ENCODE assay signal across 19 mouse cellular contexts in genomic region chr2:148537914-148538510, GRCm38 (mm10).
DNase-seq lines count a peak whose midpoint lies in the region; ATAC-seq and TF ChIP-seq lines count a peak whose summit lies in the region.
"Had no signal": no experiment of that assay in that cellular context is flagged by ENCODE, and none has a peak within 500 bp of the region (broad histone marks: within the 10 kb centered on the region; RNA-seq: fewer than 3 reads in every experiment).

No protein-coding gene starts in this region.

- no peak overlapping the region for H3K27ac ChIP-seq in embryonic facial prominence, embryonic 14.5 days (replicated peaks; ENCODE audit: low read depth, low read length)
- H3K27ac ChIP-seq in embryonic facial prominence, embryonic 10.5 days (replicated peaks) = no peak overlapping the region
- H3K27ac ChIP-seq in layer of hippocampus, adult 2 months = 0 out of 2 replicates have a peak overlapping the region, but pooled peaks have one; percentile 10
- peak overlapping the region; percentile 14; the same call in 1 of the 2 replicates for H3K27ac ChIP-seq in embryonic fibroblast, embryonic 13.5 days (ENCODE audit: insufficient read depth, low read length)
- H3K27ac ChIP-seq: forebrain, embryonic 12.5 days; heart, embryonic 13.5 days had no signal

- DNase-seq in embryonic facial prominence, embryonic 14.5 days (ENCODE audit: low spot score) = peak; percentile 3
- DNase-seq in embryonic facial prominence, embryonic 10.5 days (ENCODE audit: low spot score) = no peak
- DNase-seq in layer of hippocampus, adult 2 months (ENCODE audit: low spot score in 2 of 2) = no peak
- DNase-seq in layer of hippocampus, adult 9-11 months = no peak
- DNase-seq in Muller cell, postnatal 12 days (ENCODE audit: inconsistent ontology term) = peak; percentile 86
- no peak for DNase-seq in kidney, adult 8-10 months
- DNase-seq in cerebellum, postnatal 25 days = no peak
- DNase-seq: adrenal gland, postnatal 14 days; cerebellum, adult 18-20 months; cerebellum, adult 9-11 months; gastrocnemius, postnatal 10 days; heart, postnatal 36 days had no signal

- H3K4me1 ChIP-seq in embryonic facial prominence, embryonic 14.5 days (ENCODE audit: control insufficient read depth, insufficient read depth, low read length) = no peaks in the 10 kb centered on the region
- H3K4me1 ChIP-seq in embryonic facial prominence, embryonic 10.5 days = peaks cover 6% of the 10 kb centered on the region; the same call in 1 of the 2 replicates
- peaks cover 13% of the 10 kb centered on the region for H3K4me1 ChIP-seq in embryonic fibroblast, embryonic 13.5 days (ENCODE audit: control insufficient read depth, insufficient read depth, low read length)
- H3K4me1 ChIP-seq: forebrain, embryonic 12.5 days had no signal

- no peak for ATAC-seq in embryonic facial prominence, embryonic 14.5 days (ENCODE audit: low read depth)
- ATAC-seq: hindbrain, embryonic 16.5 days; inflammation-experienced regulatory T-cells, adult 6 months; intestine, postnatal 0 days had no signal

- H3K4me3 ChIP-seq in embryonic facial prominence, embryonic 14.5 days (ENCODE audit: low read depth, low read length) = no peak overlapping the region
- H3K4me3 ChIP-seq in embryonic facial prominence, embryonic 10.5 days = no peak overlapping the region
- no peak overlapping the region for H3K4me3 ChIP-seq in layer of hippocampus, adult 2 months
- no peak overlapping the region for H3K4me3 ChIP-seq in embryonic fibroblast, embryonic 13.5 days (ENCODE audit: insufficient read depth, low read length)
- H3K4me3 ChIP-seq: forebrain, embryonic 12.5 days; heart, embryonic 13.5 days had no signal

- TF ChIP-seq CTCF in layer of hippocampus, adult 2 months (conservative IDR thresholded peaks at IDR 0.05) = no peak
- no peak for TF ChIP-seq CTCF in embryonic fibroblast, embryonic 13.5 days (IDR thresholded peaks at IDR 0.05; ENCODE audit: borderline replicate concordance, insufficient read depth, low read length)

- H3K9ac ChIP-seq in embryonic facial prominence, embryonic 14.5 days (ENCODE audit: low read depth, low read length) = no peak overlapping the region
- H3K9ac ChIP-seq: forebrain, embryonic 12.5 days; heart, embryonic 13.5 days had no signal

- no peaks in the 10 kb centered on the region for H3K27me3 ChIP-seq in embryonic facial prominence, embryonic 14.5 days (replicated peaks; ENCODE audit: control insufficient read depth, insufficient read depth, low read length)
- no peaks in the 10 kb centered on the region for H3K27me3 ChIP-seq in embryonic facial prominence, embryonic 10.5 days (replicated peaks; ENCODE audit: low read depth, poor library complexity, severe bottlenecking)
- H3K27me3 ChIP-seq: CH12.LX; forebrain, embryonic 12.5 days; heart, embryonic 13.5 days had no signal

- no peaks in the 10 kb centered on the region for H3K36me3 ChIP-seq in embryonic facial prominence, embryonic 14.5 days (ENCODE audit: control insufficient read depth, insufficient read depth, low read length)
- no peaks in the 10 kb centered on the region for H3K36me3 ChIP-seq in embryonic facial prominence, embryonic 10.5 days (replicated peaks)
- H3K36me3 ChIP-seq: forebrain, embryonic 12.5 days; heart, embryonic 13.5 days had no signal

- no peak overlapping the region for H3K4me2 ChIP-seq in embryonic facial prominence, embryonic 14.5 days (ENCODE audit: low read depth, low read length)
- H3K4me2 ChIP-seq: forebrain, embryonic 12.5 days; heart, embryonic 13.5 days had no signal

- H3K9me3 ChIP-seq in embryonic facial prominence, embryonic 14.5 days (ENCODE audit: control insufficient read depth, low read length) = no peaks in the 10 kb centered on the region
- no peaks in the 10 kb centered on the region for H3K9me3 ChIP-seq in embryonic facial prominence, embryonic 10.5 days
- H3K9me3 ChIP-seq: forebrain, embryonic 12.5 days; heart, embryonic 13.5 days had no signal

- 55% methylated on average over 3 of the region's 3 CpGs for WGBS in embryonic facial prominence, embryonic 14.5 days
- 85% methylated on average over 3 of the region's 3 CpGs for WGBS in embryonic facial prominence, embryonic 10.5 days

- TF ChIP-seq POLR2A in embryonic fibroblast, embryonic 13.5 days (IDR thresholded peaks at IDR 0.05; ENCODE audit: low read depth, low read length) = no peak

Comparison
In these comparisons a context has a peak if more than half of its experiments do, and no peak if none do; other contexts are left out.
1. DNase-seq: peak in embryonic facial prominence, embryonic 14.5 days (single experiment) and Muller cell, postnatal 12 days (single experiment); none in embryonic facial prominence, embryonic 10.5 days (single experiment), layer of hippocampus, adult 2 months (0 of 2), layer of hippocampus, adult 9-11 months (single experiment), kidney, adult 8-10 months (0 of 2) and cerebellum, postnatal 25 days (0 of 2).
2. H3K27ac ChIP-seq: peak in layer of hippocampus, adult 2 months (single experiment) and embryonic fibroblast, embryonic 13.5 days (single experiment); none in embryonic facial prominence, embryonic 14.5 days (single experiment) and embryonic facial prominence, embryonic 10.5 days (single experiment).